Mouse (Mus musculus): ENCODE measurements around the gene Zfp384. TPM values are rescaled to one million over a fixed set of nuclear protein-coding genes. Genes with fewer than 3 reads are reported as not detected.

Gene Zfp384
- polyA plus RNA-seq (2012; rRNA removed): 41.9 and 45.0 TPM in 2 replicates

DNA sequence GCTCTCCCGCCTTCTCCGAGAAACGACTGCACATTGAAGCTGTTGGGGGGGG is at the start of gene Zfp384:
TSS of gene Zfp384 (plus strand) at position 17 of the 52 bp plus-strand sequence.
- no peak for DNase-seq (ENCODE audit: low read depth)

DNA sequence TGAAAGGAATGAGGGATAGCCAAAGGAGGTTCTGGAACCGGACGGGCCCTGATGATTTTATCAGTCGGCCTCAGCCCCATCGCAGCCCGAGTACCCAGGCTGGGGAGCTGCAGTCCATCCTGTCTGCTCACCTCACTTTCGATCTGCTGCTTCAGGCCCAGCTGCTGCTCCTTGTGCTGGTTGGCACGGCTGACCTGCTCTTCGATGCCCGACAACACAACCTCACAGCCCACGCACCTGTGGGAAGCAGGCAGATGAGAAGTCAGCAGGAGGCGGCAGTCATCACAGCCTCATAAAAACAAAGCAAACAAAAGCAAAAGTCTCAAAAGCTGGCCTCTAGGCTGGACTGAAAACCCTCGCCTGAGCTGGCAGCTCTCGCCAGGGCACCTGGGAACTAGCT is 49.0 kb upstream of the Zfp384 start:
- no peak for DNase-seq (ENCODE audit: low read depth)

DNA sequence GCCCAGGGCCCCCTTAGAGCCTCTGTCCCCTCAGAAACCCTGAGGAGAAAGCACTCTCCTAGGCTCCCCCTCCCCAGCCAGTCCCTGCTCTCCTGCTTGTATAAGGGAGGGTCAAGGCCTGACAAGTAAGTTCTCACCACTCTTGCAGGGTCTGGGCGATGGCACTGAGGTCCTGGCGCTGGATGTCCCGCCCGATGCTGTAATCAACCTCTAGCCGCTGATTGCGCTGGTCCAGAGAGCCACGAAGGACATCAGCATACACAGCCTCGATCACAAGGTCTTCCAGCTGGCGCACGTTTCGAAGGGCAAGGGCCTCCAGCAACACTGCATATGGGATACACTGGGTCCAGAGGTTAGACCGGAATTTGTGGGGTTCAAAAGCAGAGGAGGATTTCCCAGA is 47.9 kb upstream of the Zfp384 start:
- no peak for DNase-seq (ENCODE audit: low read depth)

DNA sequence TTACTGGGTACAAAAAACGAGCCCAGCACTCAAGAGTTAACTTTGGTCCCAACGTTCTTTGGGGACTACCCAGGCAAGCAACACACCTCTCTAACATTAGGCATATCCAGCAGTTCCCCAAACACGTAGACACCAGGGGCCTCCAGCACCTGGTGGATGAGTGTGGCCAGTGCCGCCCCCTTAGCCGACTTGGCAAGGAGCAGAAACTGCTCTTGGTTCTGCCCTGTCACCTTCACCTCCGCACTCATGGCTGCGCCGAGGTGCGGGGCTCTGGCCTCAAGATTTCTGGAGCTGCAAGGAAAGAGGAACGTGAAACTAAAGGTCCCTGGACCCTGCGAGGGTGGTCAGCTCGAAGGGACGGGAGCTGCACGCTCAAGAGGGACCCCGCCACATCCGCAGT is 44.3 kb upstream of the Zfp384 start:
- no peak for DNase-seq (ENCODE audit: low read depth)

DNA sequence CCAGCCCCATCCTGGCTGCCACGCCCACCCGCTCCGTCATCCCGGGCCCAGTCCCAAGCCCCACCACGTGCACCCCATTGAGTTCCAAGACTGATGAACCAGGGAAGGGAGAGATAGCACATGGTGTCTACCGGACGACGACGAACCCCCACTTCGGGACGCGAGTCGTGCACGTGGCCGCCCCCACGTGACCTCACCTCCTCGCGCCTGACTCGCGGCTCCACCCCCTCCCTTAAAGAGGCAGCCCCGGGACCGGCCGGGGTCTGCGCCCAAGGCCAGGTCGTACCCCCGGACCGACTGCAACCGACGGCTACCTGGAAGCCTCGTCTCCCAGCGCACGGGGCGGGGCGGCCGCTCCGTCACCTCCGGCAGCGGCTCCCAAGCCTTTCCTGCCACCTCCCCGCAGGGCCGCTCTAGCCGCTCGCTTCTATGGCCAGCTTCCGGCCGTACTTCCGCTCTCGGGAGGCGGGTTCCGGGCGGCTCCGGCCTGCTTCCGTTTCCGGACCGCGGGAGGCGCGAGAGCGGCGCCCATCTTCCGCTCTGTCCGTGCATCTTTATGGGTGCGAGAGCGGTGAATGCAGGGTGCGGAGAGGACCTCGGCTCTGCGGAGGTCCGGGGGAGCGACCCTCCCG is 43.7 kb upstream of the Zfp384 start, which contains the start of gene Cops7a:
TSS of gene Cops7a (minus strand) at position 451 of the 632 bp plus-strand sequence.
- DNase-seq (ENCODE audit: low read depth): no peak

DNA sequence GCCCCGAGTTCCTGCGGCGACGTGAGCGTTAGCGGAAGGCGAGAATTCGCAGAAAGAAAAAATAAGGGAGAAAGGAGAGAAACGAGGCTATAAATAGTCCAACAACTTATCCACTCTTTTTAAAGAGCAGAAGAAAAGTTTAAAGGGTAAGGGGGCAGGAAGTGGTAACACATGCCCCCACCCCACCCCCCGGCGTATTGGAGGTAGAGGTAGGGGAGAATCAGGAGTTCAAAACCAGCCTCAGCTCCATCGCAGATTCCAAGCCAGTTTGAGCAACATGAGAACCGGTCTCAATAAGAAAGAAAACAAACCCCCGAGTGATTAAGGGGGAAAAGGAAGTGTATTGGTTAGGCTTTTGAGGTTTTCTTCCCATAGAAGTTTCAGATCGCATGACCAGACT is 43.2 kb upstream of the Zfp384 start:
- no peak for DNase-seq (ENCODE audit: low read depth)

DNA sequence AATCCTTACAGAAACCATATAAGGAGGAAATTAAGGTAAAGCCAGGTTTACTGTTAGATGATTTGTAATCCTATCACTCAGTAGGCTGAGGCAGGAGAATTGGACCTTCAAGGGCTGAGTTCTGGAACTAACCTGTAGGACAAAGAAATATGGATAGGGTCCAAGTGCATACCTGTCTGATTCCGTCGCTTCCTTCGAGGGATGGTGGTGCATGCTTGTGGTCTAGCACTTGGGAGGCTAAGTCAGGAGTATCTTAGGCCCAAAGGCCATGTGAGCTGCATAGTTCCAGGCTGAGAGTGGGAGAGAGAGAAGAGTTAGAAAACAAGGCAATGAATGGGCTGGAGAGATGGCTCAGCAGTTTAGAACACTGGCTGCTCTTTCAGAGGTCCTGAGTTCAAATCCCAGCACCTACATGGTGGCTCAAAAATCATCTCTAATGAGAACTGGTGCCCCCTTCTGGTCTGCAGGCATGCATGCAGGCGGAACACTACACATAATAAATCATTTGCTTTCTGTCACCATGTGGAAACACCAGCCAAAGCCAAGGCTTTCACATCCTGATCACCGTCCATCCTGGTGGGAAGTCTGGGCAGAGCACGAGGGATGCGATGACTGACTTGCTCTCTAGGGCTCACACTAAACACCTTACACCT is 42.4 kb upstream of the Zfp384 start:
- DNase-seq (ENCODE audit: low read depth): no peak

- no peak for DNase-seq (ENCODE audit: low read depth)
These were observed 41.2 kb upstream of the Zfp384 start for GRCm38 (mm10) chr6:124967766-124968165.

DNA sequence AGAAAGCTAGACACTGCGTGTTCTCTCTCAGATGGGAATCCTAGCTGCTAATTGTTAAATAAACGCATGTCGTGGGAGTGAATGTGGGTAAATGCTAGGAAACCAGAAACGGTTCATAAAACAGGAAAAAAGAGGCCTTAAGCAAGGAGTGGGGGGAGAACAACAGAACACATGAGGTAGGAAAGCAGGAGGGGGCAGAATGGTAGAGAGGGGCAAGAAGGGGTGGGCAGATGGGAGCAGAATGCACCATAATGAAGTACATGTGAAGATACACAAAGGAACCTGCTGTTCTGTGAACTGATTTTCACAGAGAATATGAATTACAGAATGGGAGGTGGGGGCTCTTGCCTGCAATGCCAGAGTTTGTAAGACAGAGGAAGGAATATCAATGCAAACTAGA is 16.7 kb upstream of the Zfp384 start:
- no peak for DNase-seq (ENCODE audit: low read depth)

DNA sequence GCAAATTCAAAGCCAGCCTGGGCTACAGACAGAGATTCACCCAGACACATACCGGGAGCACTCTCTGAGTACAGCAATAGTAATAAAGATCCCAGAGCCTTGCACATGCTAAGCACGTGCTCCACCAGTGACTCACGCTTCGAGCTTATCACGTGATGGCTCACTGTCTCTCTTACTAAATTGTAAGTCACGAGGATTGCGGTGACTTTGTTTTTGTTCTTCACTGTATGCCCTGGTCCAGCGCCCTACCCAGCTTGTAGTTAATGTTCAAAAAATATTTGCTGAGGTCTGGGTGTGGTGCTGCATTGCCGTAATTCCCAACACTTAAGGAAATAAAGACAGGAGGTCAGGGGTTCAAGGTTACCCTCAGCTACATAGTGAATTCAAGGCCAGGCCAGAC is 15.6 kb upstream of the Zfp384 start:
- no peak for DNase-seq (ENCODE audit: low read depth)

GRCm38 (mm10) chr6:124993876-124994275 is 15.1 kb upstream of the Zfp384 start:
- no peak for DNase-seq (ENCODE audit: low read depth)

DNA sequence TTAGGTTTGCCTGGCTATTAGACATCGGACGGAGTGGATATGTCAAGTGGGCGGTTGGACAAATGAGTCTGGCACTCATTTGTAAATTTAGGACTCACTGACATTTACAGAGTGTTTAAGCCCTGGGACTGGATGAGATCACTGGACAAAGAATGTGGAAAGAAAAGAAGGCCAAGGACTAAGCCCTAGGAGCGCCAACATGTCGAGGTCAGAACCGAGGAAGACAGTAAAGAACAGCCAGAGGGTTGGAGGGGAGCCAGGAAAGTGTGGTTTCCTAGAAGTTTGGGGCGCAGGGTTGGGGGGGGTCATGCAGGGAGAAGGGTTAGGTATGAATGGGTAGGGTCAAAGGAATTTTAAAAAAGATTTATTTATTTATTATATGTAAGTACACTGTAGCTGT is 13.7 kb upstream of the Zfp384 start:
- no peak for DNase-seq (ENCODE audit: low read depth)

- DNase-seq (ENCODE audit: low read depth): no peak
These were observed 13.0 kb upstream of the Zfp384 start for GRCm38 (mm10) chr6:124995831-124996403.

DNA sequence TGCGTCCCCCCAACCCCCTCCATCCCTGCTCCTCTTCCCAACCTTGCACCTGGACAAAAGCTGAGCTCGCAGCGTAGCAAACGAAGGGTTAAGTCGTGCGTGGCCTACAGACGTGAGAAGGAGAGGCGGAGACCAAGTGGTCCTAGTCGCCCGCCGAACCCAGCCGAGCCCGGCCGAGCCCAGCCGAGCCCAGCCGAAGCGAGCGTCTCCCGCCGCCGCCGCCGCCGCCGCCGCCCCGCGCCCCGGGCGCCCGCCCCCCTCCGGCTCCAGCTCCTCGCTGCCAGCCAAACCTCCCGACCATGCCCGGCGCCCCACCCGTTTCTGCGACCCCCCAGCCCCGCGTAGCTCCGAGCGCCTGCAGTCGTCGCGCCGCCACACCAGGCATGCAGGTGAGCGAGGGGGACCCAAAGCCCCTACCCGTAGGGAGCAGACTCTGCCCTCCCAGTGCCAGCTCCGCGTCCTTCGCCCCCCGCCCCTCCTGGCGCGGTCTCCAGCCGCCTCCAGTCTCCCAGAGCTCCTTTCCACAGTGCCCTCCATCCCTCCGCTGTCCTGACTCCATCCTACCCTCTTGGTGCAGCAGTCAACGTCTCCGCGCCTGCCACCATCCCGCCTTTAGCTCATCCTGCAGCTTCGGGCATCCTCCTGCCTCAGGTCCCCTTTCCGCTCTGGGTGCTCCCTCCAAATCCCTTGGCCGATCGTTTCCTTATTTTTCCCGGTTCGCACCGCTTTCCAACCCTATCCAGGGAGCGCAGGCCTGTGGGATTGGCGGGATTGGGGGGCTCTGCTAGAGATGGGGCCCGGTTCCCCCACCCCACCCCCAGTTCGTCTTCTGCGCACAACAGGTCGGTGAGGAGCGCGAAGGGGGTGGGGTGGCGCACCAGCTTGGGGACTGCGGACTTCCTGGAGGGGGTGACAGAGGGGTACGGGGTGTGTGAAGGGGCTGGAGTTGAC is 12.1 kb upstream of the Zfp384 start, which contains the start of gene Pianp:
TSS of gene Pianp (plus strand) at position 144 of the 951 bp plus-strand sequence.
- no peak for DNase-seq (ENCODE audit: low read depth)

DNA sequence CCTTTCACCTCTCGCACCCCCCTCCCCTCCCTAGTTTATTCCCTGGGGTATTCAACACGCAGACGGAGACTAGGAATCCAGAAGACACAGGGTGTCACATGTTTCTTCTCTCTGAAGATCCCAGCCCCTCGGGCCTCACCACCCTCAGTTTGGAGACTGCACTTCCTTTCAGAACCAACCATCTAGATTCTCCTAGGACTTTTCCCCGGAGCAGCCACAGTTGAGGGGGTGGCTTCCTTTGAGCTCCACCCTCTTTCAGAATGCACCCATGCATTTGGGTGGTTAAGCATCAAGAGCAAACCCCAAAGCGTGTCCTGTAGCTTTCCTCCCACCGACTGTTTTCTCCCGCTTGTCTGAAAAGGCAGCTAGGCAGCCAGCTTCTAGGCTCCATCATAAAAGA is 10.9 kb upstream of the Zfp384 start:
- no peak for DNase-seq (ENCODE audit: low read depth)

DNA sequence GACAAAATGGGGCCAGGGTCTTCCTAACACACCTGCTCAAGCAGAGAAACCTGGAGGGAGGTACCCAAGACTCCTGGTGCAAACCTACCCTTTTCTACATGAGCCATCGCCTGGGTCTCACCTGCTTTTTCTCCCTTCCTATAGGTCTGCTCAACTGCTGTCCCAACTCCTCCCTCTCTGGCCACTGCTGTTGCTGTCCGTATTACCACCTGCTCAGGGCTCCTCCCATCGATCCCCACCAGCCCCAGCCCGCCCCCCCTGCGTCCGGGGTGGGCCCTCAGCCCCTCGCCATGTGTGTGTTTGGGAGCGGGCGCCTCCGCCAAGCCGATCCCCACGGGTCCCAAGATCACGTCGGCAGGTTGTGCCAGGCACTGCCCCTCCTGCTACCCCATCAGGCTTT is 9.9 kb upstream of the Zfp384 start:
- DNase-seq (ENCODE audit: low read depth): no peak

DNA sequence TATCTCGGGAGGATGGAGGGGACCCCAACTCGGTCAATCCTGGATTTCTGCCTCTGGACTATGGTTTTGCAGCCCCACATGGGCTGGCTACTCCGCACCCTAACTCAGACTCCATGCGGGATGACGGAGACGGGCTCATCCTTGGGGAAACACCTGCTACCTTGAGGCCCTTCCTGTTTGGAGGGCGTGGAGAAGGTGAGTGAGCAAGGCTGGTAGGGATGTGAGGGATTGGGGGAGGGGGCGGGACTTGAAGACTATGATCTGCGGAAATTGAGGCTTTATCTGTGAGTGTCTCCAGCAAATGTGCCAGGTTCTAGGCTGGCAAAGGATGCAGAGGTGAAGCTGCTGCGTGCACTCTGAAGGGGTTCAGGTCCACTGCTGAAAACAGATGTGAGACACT is 9.4 kb upstream of the Zfp384 start:
- DNase-seq (ENCODE audit: low read depth): no peak

DNA sequence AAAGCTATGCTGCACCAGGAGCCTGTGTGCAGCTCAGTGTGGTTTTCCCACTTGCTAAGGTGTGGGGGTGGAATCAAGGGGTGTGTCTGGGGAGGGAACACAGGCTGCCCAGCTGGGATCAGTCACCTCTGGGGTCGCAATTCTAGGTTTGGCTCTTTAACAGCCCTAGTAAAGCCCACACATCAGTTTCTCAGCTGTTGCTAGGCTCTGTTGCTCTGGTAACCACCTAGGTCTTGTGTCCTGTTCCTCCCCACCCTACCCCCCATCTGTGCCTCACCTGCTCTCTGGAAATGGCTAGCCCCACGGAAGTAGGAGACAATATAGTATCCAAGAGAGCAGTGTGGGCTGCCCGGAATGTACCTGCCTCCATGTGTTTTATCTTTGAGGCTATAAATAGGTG is 5.2 kb upstream of the Zfp384 start:
- no peak for DNase-seq (ENCODE audit: low read depth)

GRCm38 (mm10) chr6:125005086-125005485 is 3.9 kb upstream of the Zfp384 start:
- no peak for DNase-seq (ENCODE audit: low read depth)

GRCm38 (mm10) chr6:125008060-125008459 is 885 bp upstream of the Zfp384 start:
- no peak for DNase-seq (ENCODE audit: low read depth)

DNA sequence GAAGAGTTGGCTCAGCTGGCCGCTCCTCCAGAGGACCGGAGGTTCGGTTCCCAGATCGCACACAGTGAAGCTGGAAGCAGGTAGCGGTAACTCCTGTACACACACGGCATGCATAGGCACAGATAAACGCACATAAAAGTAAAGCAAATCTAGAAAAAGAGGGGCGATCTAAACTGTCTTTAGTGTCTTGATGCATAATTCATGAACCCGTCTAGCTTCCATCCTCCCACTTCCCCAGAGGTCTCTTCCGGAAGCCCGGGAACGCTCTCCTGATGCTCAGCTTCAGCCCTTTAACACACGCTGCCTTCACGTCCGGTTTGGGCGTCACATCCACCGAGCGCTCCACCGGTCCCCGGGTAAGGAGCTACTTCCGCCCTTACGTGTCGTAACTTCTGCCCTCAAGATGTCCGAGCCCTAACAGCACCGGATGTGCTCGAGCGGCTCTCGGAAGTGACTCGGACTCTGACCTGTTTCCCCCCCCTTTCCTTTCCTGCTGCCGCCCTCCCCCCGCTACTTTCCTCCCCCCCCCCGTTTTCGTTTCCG is 288 bp upstream of the Zfp384 start:
- peak; percentile 90 for DNase-seq (ENCODE audit: low read depth)

Data from gonadal fat pad, adult 2 months (tissue).